ENCODE assay signal across 8 mouse cellular contexts in genomic region chr1:63730240-63730771, GRCm38 (mm10). TPM values are rescaled to one million over a fixed set of nuclear protein-coding genes. Genes with fewer than 3 reads are reported as not detected.
A peak's percentile ranks its signal among the peaks of the same experiment; 100 is the strongest.
DNase-seq lines count a peak whose midpoint lies in the region; ATAC-seq and TF ChIP-seq lines count a peak whose summit lies in the region.

Mdh1b (minus strand) TSS chr1:63730318.
Fastkd2 (plus strand) TSS chr1:63730614.

- H3K4me2 ChIP-seq in lung, postnatal 0 days (replicated peaks; ENCODE audit: low read depth, low read length): peak within 1 kb of the TSS; percentile 65

- DNase-seq in MN1 (ENCODE audit: low spot score): peak; percentile 91
- peak; percentile 93 for DNase-seq in cerebellum, adult 9-10 months
- DNase-seq in hindbrain, embryonic 10.5 days (ENCODE audit: low spot score): peak; percentile 86
- DNase-seq in layer of hippocampus, adult 9-11 months: peak; percentile 92
- DNase-seq in lung, postnatal 0 days (ENCODE audit: low spot score): peak; percentile 95
- peak; percentile 91 for DNase-seq in ovary, postnatal 14 days (ENCODE audit: low spot score)
- peak; percentile 89 for DNase-seq in thymus, postnatal 14 days

- H3K36me3 ChIP-seq in hindbrain, embryonic 10.5 days: no peaks in the 10 kb centered on the region
- H3K36me3 ChIP-seq in lung, postnatal 0 days (ENCODE audit: insufficient read depth, low read length): no peaks in the 10 kb centered on the region

- H3K9me3 ChIP-seq in hindbrain, embryonic 10.5 days: no peaks in the 10 kb centered on the region
- H3K9me3 ChIP-seq in lung, postnatal 0 days (ENCODE audit: low read length): no peaks in the 10 kb centered on the region

- peak; percentile 97 for ATAC-seq in frontal cortex, adult (ENCODE audit: low TSS enrichment)
- peak; percentile 98 for ATAC-seq in lung, postnatal 0 days

- H3K4me1 ChIP-seq in hindbrain, embryonic 10.5 days (replicated peaks): peaks cover 23% of the 10 kb centered on the region
- peaks cover 3% of the 10 kb centered on the region; the same call in 1 of the 2 replicates for H3K4me1 ChIP-seq in lung, postnatal 0 days (ENCODE audit: insufficient read depth, low read depth, low read length)

- no peak for TF ChIP-seq CTCF in lung, postnatal 0 days (IDR thresholded peaks at IDR 0.05)

- no peaks in the 10 kb centered on the region for H3K27me3 ChIP-seq in hindbrain, embryonic 10.5 days (ENCODE audit: insufficient read depth, poor library complexity, severe bottlenecking)
- H3K27me3 ChIP-seq in lung, postnatal 0 days (replicated peaks; ENCODE audit: insufficient read depth, low read length): no peaks in the 10 kb centered on the region

- peak within 1 kb of the TSS; percentile 72 for H3K4me3 ChIP-seq in hindbrain, embryonic 10.5 days
- H3K4me3 ChIP-seq in lung, postnatal 0 days (ENCODE audit: low read depth, low read length): peak within 1 kb of the TSS; percentile 61

- TF ChIP-seq EP300 in lung, postnatal 0 days (IDR thresholded peaks at IDR 0.05): no peak

- under 1% methylated on average over 31 of the region's 31 CpGs for WGBS in hindbrain, embryonic 10.5 days
- whole genome bisulfite sequencing in lung, postnatal 0 days: under 1% methylated on average over 31 of the region's 31 CpGs

- H3K27ac ChIP-seq in hindbrain, embryonic 10.5 days: peak within 1 kb of the TSS; percentile 83
- H3K27ac ChIP-seq in lung, postnatal 0 days (ENCODE audit: low read length): no peak within 1 kb of the TSS

- H3K9ac ChIP-seq in lung, postnatal 0 days (replicated peaks; ENCODE audit: low read depth): peak within 1 kb of the TSS; percentile 50; the same call in 1 of the 2 replicates

RNA-seq across cellular contexts. Expression of gene Mdh1b, which starts in this region (rescaled TPM):
- polyA plus RNA-seq in hindbrain, embryonic 10.5 days (2016; fragmentation: Nextera tagmentation; extraction: Ambion mirVana): 0.12 and 0.46 TPM in 2 replicates
- 1.7 and 3.2 TPM in 2 replicates for polyA plus RNA-seq in lung, postnatal 0 days (2015; fragmentation: Nextera tagmentation; extraction: Ambion mirVana)

RNA-seq across cellular contexts. Expression of gene Fastkd2, which starts in this region (rescaled TPM):
- polyA plus RNA-seq in hindbrain, embryonic 10.5 days (2016; fragmentation: Nextera tagmentation; extraction: Ambion mirVana): 56.1 and 68.6 TPM in 2 replicates
- 15.0 and 19.1 TPM in 2 replicates for polyA plus RNA-seq in lung, postnatal 0 days (2015; fragmentation: Nextera tagmentation; extraction: Ambion mirVana)
